Mouse (Mus musculus) right cerebral cortex, postnatal 10 days (tissue): ENCODE results near the gene Naa15.
A peak's percentile ranks its signal among the peaks of the same experiment; 100 is the strongest.

ENCODE experiments used
- DNase-seq, 2 experiments: peaks; one replicate each; pipeline ENCODE4 v3.0.0; 2021; ENCODE audit warnings: low spot score in 2 of 2

Gene Naa15

GRCm38 (mm10) chr3:51434871-51435595, 20.1 kb downstream of the Naa15 start:
- no peak for DNase-seq

GRCm38 (mm10) chr3:51468530-51468929, 53.6 kb downstream of the Naa15 start:
- no peak for DNase-seq

GRCm38 (mm10) chr3:51475706-51476105, 60.8 kb downstream of the Naa15 start:
- DNase-seq = no peak

GRCm38 (mm10) chr3:51479893-51480292, 64.9 kb downstream of the Naa15 start:
- no peak for DNase-seq

- DNase-seq = peak; percentile 77 to 82
These were observed 66.1 kb downstream of the Naa15 start for GRCm38 (mm10) chr3:51481059-51481458.

- DNase-seq = no peak
These were observed 66.9 kb downstream of the Naa15 start for GRCm38 (mm10) chr3:51481881-51482280.

- DNase-seq = no peak
These were observed 67.8 kb downstream of the Naa15 start for GRCm38 (mm10) chr3:51482781-51483180.

GRCm38 (mm10) chr3:51483741-51484359, 68.9 kb downstream of the Naa15 start, which contains the start of gene Rab33b:
Gene Rab33b (plus strand): TSS chr3:51483920.
- peak; percentile 98 for DNase-seq

GRCm38 (mm10) chr3:51484370-51484769, 69.4 kb downstream of the Naa15 start:
- no peak for DNase-seq

- no peak for DNase-seq
These were observed 70.4 kb downstream of the Naa15 start for GRCm38 (mm10) chr3:51485347-51485746.

- peak; percentile 57 to 61 for DNase-seq
These were observed 71.7 kb downstream of the Naa15 start for GRCm38 (mm10) chr3:51486491-51487195.

GRCm38 (mm10) chr3:51490088-51490753, 75.3 kb downstream of the Naa15 start:
- DNase-seq = peak in 1 of 2 experiments; percentile 51

- DNase-seq = no peak
These were observed 78.4 kb downstream of the Naa15 start for GRCm38 (mm10) chr3:51493272-51493838.

GRCm38 (mm10) chr3:51494466-51494865, 79.5 kb downstream of the Naa15 start:
- no peak for DNase-seq

- DNase-seq = no peak
These were observed 80.7 kb downstream of the Naa15 start for GRCm38 (mm10) chr3:51495646-51496045.

- no peak for DNase-seq
These were observed 83.0 kb downstream of the Naa15 start for GRCm38 (mm10) chr3:51497978-51498377.

- DNase-seq = no peak
These were observed 83.7 kb downstream of the Naa15 start for GRCm38 (mm10) chr3:51498659-51499058.

GRCm38 (mm10) chr3:51499876-51500275, 84.9 kb downstream of the Naa15 start:
- no peak for DNase-seq

GRCm38 (mm10) chr3:51504385-51504952, 89.5 kb downstream of the Naa15 start:
- no peak for DNase-seq

GRCm38 (mm10) chr3:51505465-51505864, 90.5 kb downstream of the Naa15 start:
- no peak for DNase-seq

GRCm38 (mm10) chr3:51510903-51511302, 96.0 kb downstream of the Naa15 start:
- DNase-seq = peak; percentile 70 to 84
